Mouse (Mus musculus): ENCODE data around the gene Ppp1r16b. TPM values are rescaled to one million over a fixed set of nuclear protein-coding genes. Genes with fewer than 3 reads are reported as not detected.

Gene Ppp1r16b
- total and polyA plus RNA-seq, 2 experiments: 0.99 to 2.4 TPM

GRCm38 (mm10) chr2:158625697-158626096 is 39.5 kb upstream of the Ppp1r16b start:
- peaks cover 2% of the 10 kb centered on the region; the same call in 1 of the 2 replicates for H3K4me1 ChIP-seq (ENCODE audit: control insufficient read depth, insufficient read depth, low read length)
- no peak for TF ChIP-seq POLR2A (IDR thresholded peaks at IDR 0.05; ENCODE audit: extremely low read depth, insufficient read depth, low read length)
- no peak for TF ChIP-seq CTCF (IDR thresholded peaks at IDR 0.05; ENCODE audit: low read depth, low read length)
- H3K79me2 ChIP-seq (ENCODE audit: control insufficient read depth, insufficient read depth, low read length): no peaks in the 10 kb centered on the region
- 12% methylated on average over 8 of the region's 8 CpGs for WGBS
- H3K4me3 ChIP-seq (ENCODE audit: insufficient read depth, low read depth, low read length): peak overlapping the region; percentile 90
- H3K27ac ChIP-seq (replicated peaks; ENCODE audit: insufficient read depth, low read depth, low read length): peak overlapping the region; percentile 78
- H3K27me3 ChIP-seq (ENCODE audit: control insufficient read depth, insufficient read depth, low read length): no peaks in the 10 kb centered on the region
- DNase-seq (ENCODE audit: extremely low read depth, low read depth, low spot score): no peak
- H3K36me3 ChIP-seq (ENCODE audit: control insufficient read depth, insufficient read depth, low read length): peaks cover 12% of the 10 kb centered on the region; the same call in 1 of the 2 replicates
- peak overlapping the region; percentile 77 for H3K9ac ChIP-seq (ENCODE audit: low read depth, low read length)

- WGBS: 90% methylated on average over 3 of the region's 3 CpGs
- no peak overlapping the region for H3K4me3 ChIP-seq (ENCODE audit: insufficient read depth, low read depth, low read length)
- peaks cover 34% of the 10 kb centered on the region; the same call in 1 of the 2 replicates for H3K36me3 ChIP-seq (ENCODE audit: control insufficient read depth, insufficient read depth, low read length)
- TF ChIP-seq CTCF (IDR thresholded peaks at IDR 0.05; ENCODE audit: low read depth, low read length) (no peak), POLR2A (IDR thresholded peaks at IDR 0.05; ENCODE audit: extremely low read depth, insufficient read depth, low read length) (no peak)
- H3K9ac ChIP-seq (ENCODE audit: low read depth, low read length): no peak overlapping the region
- peaks cover 2% of the 10 kb centered on the region; the same call in 1 of the 2 replicates for H3K4me1 ChIP-seq (ENCODE audit: control insufficient read depth, insufficient read depth, low read length)
- DNase-seq (ENCODE audit: extremely low read depth, low read depth, low spot score): no peak
- no peak overlapping the region for H3K27ac ChIP-seq (replicated peaks; ENCODE audit: insufficient read depth, low read depth, low read length)
- H3K27me3 ChIP-seq (ENCODE audit: control insufficient read depth, insufficient read depth, low read length): no peaks in the 10 kb centered on the region
- H3K79me2 ChIP-seq (ENCODE audit: control insufficient read depth, insufficient read depth, low read length): no peaks in the 10 kb centered on the region
These were observed 36.3 kb upstream of the Ppp1r16b start for GRCm38 (mm10) chr2:158628858-158629257.

- Histone ChIP-seq H3K79me2 (ENCODE audit: control insufficient read depth, insufficient read depth, low read length) (no peaks in the 10 kb centered on the region), H3K27ac (replicated peaks; ENCODE audit: insufficient read depth, low read depth, low read length) (no peak overlapping the region), H3K36me3 (ENCODE audit: control insufficient read depth, insufficient read depth, low read length) (peaks cover 36% of the 10 kb centered on the region; the same call in 1 of the 2 replicates), H3K4me1 (ENCODE audit: control insufficient read depth, insufficient read depth, low read length) (peaks cover 2% of the 10 kb centered on the region; the same call in 1 of the 2 replicates), H3K9ac (ENCODE audit: low read depth, low read length) (no peak overlapping the region), H3K4me3 (ENCODE audit: insufficient read depth, low read depth, low read length) (no peak overlapping the region), H3K27me3 (ENCODE audit: control insufficient read depth, insufficient read depth, low read length) (no peaks in the 10 kb centered on the region)
- TF ChIP-seq POLR2A (IDR thresholded peaks at IDR 0.05; ENCODE audit: extremely low read depth, insufficient read depth, low read length) (no peak), CTCF (IDR thresholded peaks at IDR 0.05; ENCODE audit: low read depth, low read length) (peak; percentile 63; the same call in 1 of the 2 replicates)
- 43% methylated on average over 1 of the region's 1 CpGs for WGBS
- peak; percentile 37 for DNase-seq (ENCODE audit: extremely low read depth, low read depth, low spot score)
These were observed 35.8 kb upstream of the Ppp1r16b start for GRCm38 (mm10) chr2:158629414-158629813.

- Histone ChIP-seq H3K4me1 (ENCODE audit: control insufficient read depth, insufficient read depth, low read length) (no peaks in the 10 kb centered on the region), H3K27ac (replicated peaks; ENCODE audit: insufficient read depth, low read depth, low read length) (no peak overlapping the region), H3K79me2 (ENCODE audit: control insufficient read depth, insufficient read depth, low read length) (no peaks in the 10 kb centered on the region), H3K4me3 (ENCODE audit: insufficient read depth, low read depth, low read length) (no peak overlapping the region), H3K36me3 (ENCODE audit: control insufficient read depth, insufficient read depth, low read length) (peaks cover 56% of the 10 kb centered on the region; the same call in 1 of the 2 replicates), H3K9ac (ENCODE audit: low read depth, low read length) (no peak overlapping the region), H3K27me3 (ENCODE audit: control insufficient read depth, insufficient read depth, low read length) (no peaks in the 10 kb centered on the region)
- TF ChIP-seq CTCF (IDR thresholded peaks at IDR 0.05; ENCODE audit: low read depth, low read length): no peak
- no peak for TF ChIP-seq POLR2A (IDR thresholded peaks at IDR 0.05; ENCODE audit: extremely low read depth, insufficient read depth, low read length)
- no peak for DNase-seq (ENCODE audit: extremely low read depth, low read depth, low spot score)
- WGBS: 96% methylated on average over 5 of the region's 5 CpGs
These were observed 33.3 kb upstream of the Ppp1r16b start for GRCm38 (mm10) chr2:158631873-158632272.

- H3K27ac ChIP-seq (replicated peaks; ENCODE audit: insufficient read depth, low read depth, low read length): no peak overlapping the region
- no peaks in the 10 kb centered on the region for H3K27me3 ChIP-seq (ENCODE audit: control insufficient read depth, insufficient read depth, low read length)
- no peaks in the 10 kb centered on the region for H3K4me1 ChIP-seq (ENCODE audit: control insufficient read depth, insufficient read depth, low read length)
- H3K36me3 ChIP-seq (ENCODE audit: control insufficient read depth, insufficient read depth, low read length): peaks cover 8% of the 10 kb centered on the region; the same call in 1 of the 2 replicates
- no peak overlapping the region for H3K4me3 ChIP-seq (ENCODE audit: insufficient read depth, low read depth, low read length)
- H3K9ac ChIP-seq (ENCODE audit: low read depth, low read length): no peak overlapping the region
- H3K79me2 ChIP-seq (ENCODE audit: control insufficient read depth, insufficient read depth, low read length): no peaks in the 10 kb centered on the region
- no peak for TF ChIP-seq POLR2A (IDR thresholded peaks at IDR 0.05; ENCODE audit: extremely low read depth, insufficient read depth, low read length)
- peak; percentile 91 for TF ChIP-seq CTCF (IDR thresholded peaks at IDR 0.05; ENCODE audit: low read depth, low read length)
- peak; percentile 6 for DNase-seq (ENCODE audit: extremely low read depth, low read depth, low spot score)
- whole genome bisulfite sequencing: 12% methylated on average over 2 of the region's 2 CpGs
These were observed 23.3 kb upstream of the Ppp1r16b start for GRCm38 (mm10) chr2:158641869-158642268.

GRCm38 (mm10) chr2:158642587-158642986 is 22.6 kb upstream of the Ppp1r16b start:
- WGBS: 95% methylated on average over 2 of the region's 2 CpGs
- H3K9ac ChIP-seq (ENCODE audit: low read depth, low read length): no peak overlapping the region
- H3K4me3 ChIP-seq (ENCODE audit: insufficient read depth, low read depth, low read length): no peak overlapping the region
- H3K27ac ChIP-seq (replicated peaks; ENCODE audit: insufficient read depth, low read depth, low read length): no peak overlapping the region
- H3K79me2 ChIP-seq (ENCODE audit: control insufficient read depth, insufficient read depth, low read length): no peaks in the 10 kb centered on the region
- H3K36me3 ChIP-seq (ENCODE audit: control insufficient read depth, insufficient read depth, low read length): peaks cover 4% of the 10 kb centered on the region; the same call in 1 of the 2 replicates
- DNase-seq (ENCODE audit: extremely low read depth, low read depth, low spot score): no peak
- no peaks in the 10 kb centered on the region for H3K4me1 ChIP-seq (ENCODE audit: control insufficient read depth, insufficient read depth, low read length)
- TF ChIP-seq POLR2A (IDR thresholded peaks at IDR 0.05; ENCODE audit: extremely low read depth, insufficient read depth, low read length): no peak
- no peak for TF ChIP-seq CTCF (IDR thresholded peaks at IDR 0.05; ENCODE audit: low read depth, low read length)
- no peaks in the 10 kb centered on the region for H3K27me3 ChIP-seq (ENCODE audit: control insufficient read depth, insufficient read depth, low read length)
